In the genomic region with DNA sequence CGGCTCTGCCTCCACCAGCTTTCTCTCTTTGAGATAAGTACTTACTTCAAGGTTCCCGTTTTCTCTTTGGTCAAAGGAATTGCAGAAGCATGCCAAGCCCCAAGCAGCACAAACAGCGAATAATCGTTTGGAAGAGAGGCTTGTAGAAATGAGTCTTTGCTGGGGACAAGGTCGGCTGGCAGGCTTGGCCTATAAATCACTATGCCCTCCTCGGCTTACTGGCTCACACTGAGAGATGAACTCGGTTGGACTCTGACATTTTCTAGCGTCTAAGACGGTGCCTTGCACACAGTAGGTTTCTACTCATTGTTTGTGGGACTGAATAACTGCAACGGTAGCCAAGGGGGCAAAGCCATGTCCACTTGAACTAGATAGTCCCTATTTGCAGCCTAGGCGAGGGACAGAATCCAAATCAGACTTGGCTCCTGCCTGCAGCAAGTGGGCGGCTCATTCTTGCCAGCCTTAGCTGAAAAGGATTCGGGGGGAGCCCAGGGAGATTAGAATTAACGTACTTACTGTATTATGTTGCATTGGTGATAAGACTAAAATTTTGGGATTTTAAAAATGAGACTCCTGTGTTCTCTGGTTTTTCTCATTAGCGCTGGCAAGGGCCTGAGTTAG, we compare ENCODE assay signal across 11 mouse cellular contexts.
DNase-seq lines count a peak whose midpoint lies in the region; ATAC-seq and TF ChIP-seq lines count a peak whose summit lies in the region.
"Had no signal": no experiment of that assay in that cellular context is flagged by ENCODE, and none has a peak within 500 bp of the region (broad histone marks: within the 10 kb centered on the region; RNA-seq: fewer than 3 reads in every experiment).

No protein-coding gene starts in this region.

- H3K27ac ChIP-seq in forebrain, postnatal 0 days (ENCODE audit: low read depth, low read length), result 0 out of 2 replicates have a peak overlapping the region, but pooled peaks have one; percentile 10
- no peak overlapping the region for H3K27ac ChIP-seq in forebrain, embryonic 12.5 days
- H3K27ac ChIP-seq in brown adipose tissue, adult 24 weeks (replicated peaks; ENCODE audit: low read depth, low read length), result 0 out of 2 replicates have a peak overlapping the region, but pooled peaks have one; percentile 9
- H3K27ac ChIP-seq: liver, embryonic 13.5 days had no signal

- H3K4me2 ChIP-seq in forebrain, postnatal 0 days (ENCODE audit: low read depth), result no peak overlapping the region
- H3K4me2 ChIP-seq in forebrain, embryonic 12.5 days, result no peak overlapping the region
- H3K4me2 ChIP-seq: liver, embryonic 13.5 days had no signal

- no peaks in the 10 kb centered on the region for H3K36me3 ChIP-seq in forebrain, postnatal 0 days (ENCODE audit: insufficient read depth)
- H3K36me3 ChIP-seq in forebrain, embryonic 12.5 days (replicated peaks), result no peaks in the 10 kb centered on the region
- H3K36me3 ChIP-seq: liver, embryonic 13.5 days had no signal

- no peak overlapping the region for H3K4me3 ChIP-seq in forebrain, postnatal 0 days (ENCODE audit: low read depth, low read length)
- no peak overlapping the region for H3K4me3 ChIP-seq in forebrain, embryonic 12.5 days (replicated peaks)
- no peak overlapping the region for H3K4me3 ChIP-seq in brown adipose tissue, adult 24 weeks (ENCODE audit: insufficient read depth, low read depth, low read length)
- H3K4me3 ChIP-seq: liver, embryonic 13.5 days had no signal

- no peaks in the 10 kb centered on the region for H3K27me3 ChIP-seq in forebrain, postnatal 0 days (ENCODE audit: insufficient read depth, low read length)
- H3K27me3 ChIP-seq in forebrain, embryonic 12.5 days, result no peaks in the 10 kb centered on the region
- H3K27me3 ChIP-seq: liver, embryonic 13.5 days had no signal

- peaks cover 14% of the 10 kb centered on the region for H3K4me1 ChIP-seq in forebrain, postnatal 0 days (ENCODE audit: insufficient read depth)
- peaks cover 30% of the 10 kb centered on the region for H3K4me1 ChIP-seq in forebrain, embryonic 12.5 days
- H3K4me1 ChIP-seq in brown adipose tissue, adult 24 weeks (ENCODE audit: control insufficient read depth, insufficient read depth, insufficient read length, low read length), result peaks cover 22% of the 10 kb centered on the region
- H3K4me1 ChIP-seq: liver, embryonic 13.5 days; megakaryocyte, embryonic 14.5 days had no signal

- TF ChIP-seq CTCF in forebrain, postnatal 0 days (IDR thresholded peaks at IDR 0.05; ENCODE audit: low read depth), result no peak

- 51% methylated on average over 15 of the region's 15 CpGs for WGBS in forebrain, postnatal 0 days
- 86% methylated on average over 15 of the region's 15 CpGs for WGBS in forebrain, embryonic 12.5 days

- ATAC-seq in forebrain, postnatal 0 days, result no peak
- no peak for ATAC-seq in forebrain, embryonic 12.5 days (ENCODE audit: low FRiP score)

- DNase-seq in forebrain, postnatal 0 days, result no peak
- peak; percentile 56 to 77 for DNase-seq in layer of hippocampus, adult 18-20 months (ENCODE audit: low spot score in 2 of 2)
- no peak for DNase-seq in layer of hippocampus, postnatal 36 days
- peak; percentile 89 to 95 for DNase-seq in adrenal gland, adult (ENCODE audit: inconsistent age in 2 of 2, low spot score in 1 of 2)
- no peak for DNase-seq in natural killer cell, adult 2 months (ENCODE audit: low spot score in 2 of 2)
- DNase-seq in embryo, embryonic 10 days (ENCODE audit: low spot score), result no peak
- DNase-seq: liver, embryonic 13.5 days; thymus, adult 18-20 months had no signal

- no peaks in the 10 kb centered on the region for H3K9me3 ChIP-seq in forebrain, postnatal 0 days (ENCODE audit: low read length)
- H3K9me3 ChIP-seq in forebrain, embryonic 12.5 days, result no peaks in the 10 kb centered on the region
- H3K9me3 ChIP-seq: liver, embryonic 13.5 days; megakaryocyte, embryonic 14.5 days had no signal

- H3K9ac ChIP-seq in forebrain, postnatal 0 days, result no peak overlapping the region
- H3K9ac ChIP-seq in forebrain, embryonic 12.5 days, result no peak overlapping the region
- H3K9ac ChIP-seq: liver, embryonic 13.5 days had no signal

Comparison
In these comparisons a context has a peak if more than half of its experiments do, and no peak if none do; other contexts are left out.
1. DNase-seq: peak in layer of hippocampus, adult 18-20 months (2 of 2) and adrenal gland, adult (2 of 2); none in forebrain, postnatal 0 days (single experiment), layer of hippocampus, postnatal 36 days (0 of 2), natural killer cell, adult 2 months (0 of 2) and embryo, embryonic 10 days (single experiment).